Mouse (Mus musculus): ENCODE data around the gene Robo2. TPM values are rescaled to one million over a fixed set of nuclear protein-coding genes. Genes with fewer than 3 reads are reported as not detected.

The Robo2 gene
- polyA plus RNA-seq, 1 experiment from 2014 or later = 25.8 TPM

- Histone ChIP-seq H3K4me3 (peak overlapping the region; percentile 73), H3K9me3 (no peaks in the 10 kb centered on the region)
- WGBS = 79% methylated on average over 1 of the region's 1 CpGs
These were observed 3.1 kb downstream of the Robo2 start for GRCm38 (mm10) chr16:74408566-74408965.

GRCm38 (mm10) chr16:74397291-74397690 is 14.3 kb downstream of the Robo2 start:
- no peak for DNase-seq (ENCODE audit: low spot score)
- 0 out of 2 replicates have a peak, but pooled peaks cover 2% of the 10 kb centered on the region for H3K27me3 ChIP-seq (replicated peaks; ENCODE audit: low read depth, poor library complexity, severe bottlenecking)
- H3K4me3 ChIP-seq = no peak overlapping the region
- H3K27ac ChIP-seq (replicated peaks) = no peak overlapping the region
- H3K9me3 ChIP-seq = no peaks in the 10 kb centered on the region
- H3K36me3 ChIP-seq (replicated peaks) = no peaks in the 10 kb centered on the region
- H3K4me1 ChIP-seq = no peaks in the 10 kb centered on the region
- WGBS = 79% methylated on average over 2 of the region's 2 CpGs

More at GRCm38 (mm10) chr16:74408566-74408965, 3.1 kb downstream of the Robo2 start:
- Histone ChIP-seq H3K36me3 (replicated peaks) (no peaks in the 10 kb centered on the region), H3K27ac (replicated peaks) (no peak overlapping the region), H3K4me1 (peaks cover 30% of the 10 kb centered on the region), H3K27me3 (replicated peaks; ENCODE audit: low read depth, poor library complexity, severe bottlenecking) (peaks cover 11% of the 10 kb centered on the region)
- no peak for DNase-seq (ENCODE audit: low spot score)

GRCm38 (mm10) chr16:74395678-74396077 is 15.9 kb downstream of the Robo2 start:
- no peaks in the 10 kb centered on the region for H3K36me3 ChIP-seq (replicated peaks)
- H3K9me3 ChIP-seq = no peaks in the 10 kb centered on the region
- 0 out of 2 replicates have a peak, but pooled peaks cover 2% of the 10 kb centered on the region for H3K27me3 ChIP-seq (replicated peaks; ENCODE audit: low read depth, poor library complexity, severe bottlenecking)
- no peak overlapping the region for H3K4me3 ChIP-seq
- no peak for DNase-seq (ENCODE audit: low spot score)
- no peak overlapping the region for H3K27ac ChIP-seq (replicated peaks)
- no peaks in the 10 kb centered on the region for H3K4me1 ChIP-seq
- 92% methylated on average over 2 of the region's 2 CpGs for WGBS

GRCm38 (mm10) chr16:74379458-74379857 is 32.2 kb downstream of the Robo2 start:
- H3K4me3 ChIP-seq = no peak overlapping the region
- H3K9me3 ChIP-seq = no peaks in the 10 kb centered on the region
- H3K4me1 ChIP-seq = peaks cover 6% of the 10 kb centered on the region; the same call in 1 of the 2 replicates
- no peaks in the 10 kb centered on the region for H3K27me3 ChIP-seq (replicated peaks; ENCODE audit: low read depth, poor library complexity, severe bottlenecking)
- no peaks in the 10 kb centered on the region for H3K36me3 ChIP-seq (replicated peaks)
- no peak for DNase-seq (ENCODE audit: low spot score)
- no peak overlapping the region for H3K27ac ChIP-seq (replicated peaks)
- WGBS = 68% methylated on average over 2 of the region's 2 CpGs

GRCm38 (mm10) chr16:74375342-74375940 is 36.2 kb downstream of the Robo2 start:
- Histone ChIP-seq H3K4me1 (peaks cover 6% of the 10 kb centered on the region; the same call in 1 of the 2 replicates), H3K9me3 (no peaks in the 10 kb centered on the region), H3K27ac (replicated peaks) (no peak overlapping the region), H3K4me3 (no peak overlapping the region), H3K36me3 (replicated peaks) (no peaks in the 10 kb centered on the region), H3K27me3 (replicated peaks; ENCODE audit: low read depth, poor library complexity, severe bottlenecking) (no peaks in the 10 kb centered on the region)
- WGBS = 77% methylated on average over 12 of the region's 12 CpGs
- DNase-seq (ENCODE audit: low spot score) = no peak

- peaks cover 2% of the 10 kb centered on the region; the same call in 1 of the 2 replicates for H3K4me1 ChIP-seq
- H3K36me3 ChIP-seq (replicated peaks) = no peaks in the 10 kb centered on the region
These were observed 37.1 kb downstream of the Robo2 start for GRCm38 (mm10) chr16:74374540-74374939.

GRCm38 (mm10) chr16:74373407-74373806 is 38.2 kb downstream of the Robo2 start:
- 82% methylated on average over 3 of the region's 3 CpGs for WGBS
- Histone ChIP-seq H3K4me1 (no peaks in the 10 kb centered on the region), H3K27me3 (replicated peaks; ENCODE audit: low read depth, poor library complexity, severe bottlenecking) (no peaks in the 10 kb centered on the region), H3K36me3 (replicated peaks) (no peaks in the 10 kb centered on the region), H3K4me3 (no peak overlapping the region), H3K9me3 (no peaks in the 10 kb centered on the region), H3K27ac (replicated peaks) (no peak overlapping the region)
- DNase-seq (ENCODE audit: low spot score) = no peak

More at GRCm38 (mm10) chr16:74374540-74374939, 37.1 kb downstream of the Robo2 start:
- Histone ChIP-seq H3K27me3 (replicated peaks; ENCODE audit: low read depth, poor library complexity, severe bottlenecking) (no peaks in the 10 kb centered on the region), H3K27ac (replicated peaks) (no peak overlapping the region), H3K4me3 (no peak overlapping the region), H3K9me3 (no peaks in the 10 kb centered on the region)
- 93% methylated on average over 5 of the region's 5 CpGs for WGBS
- DNase-seq (ENCODE audit: low spot score) = no peak

GRCm38 (mm10) chr16:74372876-74373275 is 38.7 kb downstream of the Robo2 start:
- WGBS = 81% methylated on average over 1 of the region's 1 CpGs
- DNase-seq (ENCODE audit: low spot score) = no peak
- Histone ChIP-seq H3K4me1 (no peaks in the 10 kb centered on the region), H3K27ac (replicated peaks) (no peak overlapping the region), H3K27me3 (replicated peaks; ENCODE audit: low read depth, poor library complexity, severe bottlenecking) (no peaks in the 10 kb centered on the region), H3K9me3 (no peaks in the 10 kb centered on the region), H3K36me3 (replicated peaks) (no peaks in the 10 kb centered on the region), H3K4me3 (no peak overlapping the region)

- Histone ChIP-seq H3K27ac (replicated peaks) (no peak overlapping the region), H3K4me3 (no peak overlapping the region), H3K36me3 (replicated peaks) (0 out of 2 replicates have a peak, but pooled peaks cover 3% of the 10 kb centered on the region), H3K4me1 (peaks cover 5% of the 10 kb centered on the region), H3K27me3 (replicated peaks; ENCODE audit: low read depth, poor library complexity, severe bottlenecking) (no peaks in the 10 kb centered on the region), H3K9me3 (no peaks in the 10 kb centered on the region)
- DNase-seq (ENCODE audit: low spot score) = peak; percentile 21
- WGBS = 61% methylated on average over 6 of the region's 6 CpGs
These were observed 63.2 kb downstream of the Robo2 start for GRCm38 (mm10) chr16:74348437-74348836.

- 72% methylated on average over 9 of the region's 9 CpGs for WGBS
- Histone ChIP-seq H3K27ac (replicated peaks) (no peak overlapping the region), H3K9me3 (no peaks in the 10 kb centered on the region), H3K36me3 (replicated peaks) (no peaks in the 10 kb centered on the region), H3K27me3 (replicated peaks; ENCODE audit: low read depth, poor library complexity, severe bottlenecking) (no peaks in the 10 kb centered on the region), H3K4me1 (0 out of 2 replicates have a peak, but pooled peaks cover 2% of the 10 kb centered on the region), H3K4me3 (no peak overlapping the region)
- no peak for DNase-seq (ENCODE audit: low spot score)
These were observed 72.5 kb downstream of the Robo2 start for GRCm38 (mm10) chr16:74338969-74339630.

GRCm38 (mm10) chr16:74321666-74322371 is 89.8 kb downstream of the Robo2 start:
- Histone ChIP-seq H3K4me3 (no peak overlapping the region), H3K27ac (replicated peaks) (no peak overlapping the region), H3K4me1 (0 out of 2 replicates have a peak, but pooled peaks cover 3% of the 10 kb centered on the region), H3K9me3 (no peaks in the 10 kb centered on the region), H3K27me3 (replicated peaks; ENCODE audit: low read depth, poor library complexity, severe bottlenecking) (no peaks in the 10 kb centered on the region), H3K36me3 (replicated peaks) (no peaks in the 10 kb centered on the region)
- DNase-seq (ENCODE audit: low spot score) = no peak
- 68% methylated on average over 9 of the region's 9 CpGs for WGBS

- H3K27me3 ChIP-seq (replicated peaks; ENCODE audit: low read depth, poor library complexity, severe bottlenecking) = no peaks in the 10 kb centered on the region
- H3K9me3 ChIP-seq = no peaks in the 10 kb centered on the region
- no peak for DNase-seq (ENCODE audit: low spot score)
- no peak overlapping the region for H3K4me3 ChIP-seq
- H3K4me1 ChIP-seq = peaks cover 10% of the 10 kb centered on the region
- WGBS = 65% methylated on average over 7 of the region's 7 CpGs
- no peaks in the 10 kb centered on the region for H3K36me3 ChIP-seq (replicated peaks)
- H3K27ac ChIP-seq (replicated peaks) = no peak overlapping the region
These were observed 95.5 kb downstream of the Robo2 start for GRCm38 (mm10) chr16:74316150-74316549.
